Mouse (Mus musculus) CH12.LX (cell line): Measurements from ENCODE around the gene Cd96. TPM values are rescaled to one million over a fixed set of nuclear protein-coding genes. Genes with fewer than 3 reads are reported as not detected.
"Not testable (repeated sequence)": the region's sequence is repeated elsewhere in the genome, so short reads cannot be mapped to it uniquely, and the experiment has no call there.

Experiments
- DNase-seq: peaks from one replicate; pipeline ENCODE4 v3.0.0-alpha.2; 2013; ENCODE audit errors: extremely low read depth
- H3K27ac ChIP-seq: 2 replicates; pipeline ENCODE4 v1.5.1; 2012; ENCODE audit warnings: low read depth, mild to moderate bottlenecking, control low read depth, moderate library complexity; ENCODE audit not compliant: insufficient read depth
- H3K27me3 ChIP-seq: replicated peaks from 2 replicates; pipeline ENCODE3; 2012; ENCODE audit warnings: inconsistent platforms
- H3K36me3 ChIP-seq, 2 experiments: replicated peaks in 1 of 2; 2 replicates each; pipeline versions ENCODE3 to v1.6.1; 2012; ENCODE audit warnings: inconsistent platforms in 1 of 2, low read length in 1 of 2, mild to moderate bottlenecking in 1 of 2, mixed read lengths in 1 of 2, moderate library complexity in 1 of 2; ENCODE audit not compliant: control insufficient read depth in 1 of 2, insufficient read depth in 1 of 2
- H3K4me1 ChIP-seq, 2 experiments: 2 replicates each; pipeline ENCODE4 v1.6.1; 2012; ENCODE audit warnings: inconsistent platforms in 1 of 2, moderate library complexity in 1 of 2; ENCODE audit not compliant: insufficient read depth in 2 of 2, control insufficient read depth in 1 of 2
- H3K4me2 ChIP-seq: 2 replicates; pipeline ENCODE4 v1.6.1; 2012; ENCODE audit warnings: low read depth, mild to moderate bottlenecking, control low read depth; ENCODE audit not compliant: poor library complexity, insufficient read depth, severe bottlenecking
- H3K4me3 ChIP-seq, 3 experiments: fragments of 150-350 bp in 1 of 3; sonication (generic) in 1 of 3; replicated peaks in 1 of 3; 2 replicates each; pipeline versions ENCODE3 to v1.5.1; 2011 to 2012; ENCODE audit warnings: low read depth in 2 of 3, low read length in 2 of 3, mild to moderate bottlenecking in 2 of 3, moderate library complexity in 2 of 3, control low read depth in 1 of 3, improper control_type of control experiment in 1 of 3, inconsistent platforms in 1 of 3, mixed read lengths in 1 of 3; ENCODE audit not compliant: poor library complexity in 1 of 3
- H3K79me2 ChIP-seq: replicated peaks from 2 replicates; pipeline ENCODE4 v1.6.1; 2012; ENCODE audit warnings: mild to moderate bottlenecking, moderate library complexity; ENCODE audit not compliant: control insufficient read depth, poor library complexity, insufficient read depth, severe bottlenecking; ENCODE audit errors: extremely low read depth
- H3K9ac ChIP-seq: 2 replicates; pipeline ENCODE4 v1.6.1; 2012; ENCODE audit warnings: low read depth, mild to moderate bottlenecking, control low read depth, moderate library complexity; ENCODE audit not compliant: insufficient read depth
- H3K9me3 ChIP-seq: replicated peaks from 2 replicates; pipeline ENCODE3; 2012; ENCODE audit warnings: low read length, inconsistent platforms, mixed read lengths
- CHD2 ChIP-seq: IDR thresholded peaks from 2 replicates; pipeline ENCODE4 v1.6.1; 2011; ENCODE audit warnings: low read length, improper control_type of control experiment
- CTCF ChIP-seq, 2 experiments: IDR thresholded peaks in 1 of 2; conservative IDR thresholded peaks in 1 of 2; 2 replicates each; pipeline ENCODE4 v1.5.1; 2011 to 2012; ENCODE audit warnings: low read depth in 2 of 2, low read length in 2 of 2, improper control_type of control experiment in 1 of 2, inconsistent platforms in 1 of 2, mild to moderate bottlenecking in 1 of 2, moderate library complexity in 1 of 2
- E2F4 ChIP-seq: IDR thresholded peaks from 2 replicates; pipeline ENCODE4 v1.6.1; 2011; ENCODE audit warnings: low read depth, low read length, improper control_type of control experiment; ENCODE audit not compliant: insufficient replicate concordance
- ELF1 ChIP-seq: IDR thresholded peaks from 2 replicates; pipeline ENCODE4 v1.6.1; 2014; ENCODE audit warnings: low read depth, mild to moderate bottlenecking, inconsistent platforms, low read length, improper control_type of control experiment
- EP300 ChIP-seq: IDR thresholded peaks from 2 replicates; pipeline ENCODE4 v1.6.1; 2011; ENCODE audit warnings: low read length, improper control_type of control experiment
- GABPA ChIP-seq: IDR thresholded peaks from 2 replicates; pipeline ENCODE4 v1.6.1; 2012; ENCODE audit warnings: low read depth, low read length, improper control_type of control experiment, inconsistent platforms; ENCODE audit not compliant: insufficient replicate concordance
- JUN ChIP-seq: IDR thresholded peaks from 2 replicates; pipeline ENCODE4 v1.6.1; 2011; ENCODE audit warnings: low read depth, mild to moderate bottlenecking, low read length, improper control_type of control experiment, moderate library complexity; ENCODE audit not compliant: insufficient read depth
- MAFK ChIP-seq: IDR thresholded peaks from 2 replicates; pipeline ENCODE4 v1.6.1; 2011; ENCODE audit warnings: low read length, improper control_type of control experiment; ENCODE audit not compliant: insufficient replicate concordance
- MEF2A ChIP-seq: IDR thresholded peaks from 2 replicates; pipeline ENCODE4 v1.6.1; 2014; ENCODE audit warnings: low read depth, mild to moderate bottlenecking, inconsistent platforms, low read length, improper control_type of control experiment, borderline replicate concordance
- NELFE ChIP-seq: IDR thresholded peaks from 2 replicates; pipeline ENCODE4 v1.6.1; 2011; ENCODE audit warnings: low read depth, low read length, improper control_type of control experiment
- NRF1 ChIP-seq: IDR thresholded peaks from 2 replicates; pipeline ENCODE4 v1.6.1; 2014; ENCODE audit warnings: low read depth, mild to moderate bottlenecking, inconsistent platforms, low read length, improper control_type of control experiment, moderate library complexity
- POLR2A ChIP-seq: IDR thresholded peaks from 2 replicates; pipeline ENCODE4 v1.6.1; 2011; ENCODE audit warnings: low read depth, mild to moderate bottlenecking, improper control_type of control experiment, low read length
- POLR2AphosphoS2 ChIP-seq: IDR thresholded peaks from 2 replicates; pipeline ENCODE4 v1.6.1; 2011; ENCODE audit warnings: low read depth, low read length, improper control_type of control experiment
- RCOR1 ChIP-seq: conservative IDR thresholded peaks from 2 replicates; pipeline ENCODE4 v1.6.1; 2012; ENCODE audit warnings: low read depth, mild to moderate bottlenecking, inconsistent platforms, low read length, improper control_type of control experiment
- SIN3A ChIP-seq: IDR thresholded peaks from 2 replicates; pipeline ENCODE4 v1.6.1; 2012; ENCODE audit warnings: low read length, improper control_type of control experiment, inconsistent platforms
- UBTF ChIP-seq: IDR thresholded peaks from 2 replicates; pipeline ENCODE4 v1.6.1; 2012; ENCODE audit warnings: low read depth, mild to moderate bottlenecking, inconsistent platforms, low read length, improper control_type of control experiment, moderate library complexity
- USF2 ChIP-seq: conservative IDR thresholded peaks from 2 replicates; pipeline ENCODE4 v1.6.1; 2011; ENCODE audit warnings: low read depth, low read length, improper control_type of control experiment
- ZC3H11A ChIP-seq: IDR thresholded peaks from 2 replicates; pipeline ENCODE4 v1.6.1; 2012; ENCODE audit warnings: low read depth, mild to moderate bottlenecking, inconsistent platforms, low read length, improper control_type of control experiment
- ZKSCAN1 ChIP-seq: IDR thresholded peaks from 2 replicates; pipeline ENCODE4 v1.6.1; 2012; ENCODE audit warnings: low read depth, inconsistent platforms, low read length, improper control_type of control experiment, borderline replicate concordance
- ZNF384 ChIP-seq: IDR thresholded peaks from 2 replicates; pipeline ENCODE4 v1.6.1; 2012; ENCODE audit warnings: low read depth, low read length, improper control_type of control experiment, inconsistent platforms
- dilution Hi-C: fragments of 300-500 bp; cut with MboI; formaldehyde crosslinking; loops from 2 replicates; pipeline ENCODE4 v1.14.3; 2020; ENCODE audit warnings: low sequenced_read_pairs; ENCODE audit not compliant: extremely low pct_unique_long_range_greater_than_20kb, extremely low pct_ligation_motif_present
- in situ Hi-C: fragments of 300-500 bp; cut with MboI; formaldehyde crosslinking; loops from 3 replicates; pipeline ENCODE4 v1.14.3; 2019; ENCODE audit warnings: low sequenced_read_pairs, low pct_ligation_motif_present, low pct_unique_long_range_greater_than_20kb, mixed read lengths
- polyA plus RNA-seq: library from polyadenylated mRNA; unstranded; fragments of >175 nt; gene quantifications from 2 replicates; pipeline ENCODE4 v1.2.1, GENCODE M21; 2012; ENCODE audit warnings: low read depth; ENCODE audit not compliant: insufficient read length
- total RNA-seq, 2 experiments: library from RNA; depleted of rRNA; stranded (reverse); fragments of 300-350 nt in 1 of 2; fragments of >200 nt in 1 of 2; gene quantifications; 2 replicates each; pipeline ENCODE4 v1.2.3; 2012 to 2014

The Cd96 gene
- total and polyA plus RNA-seq, 3 experiments: 4.4 to 9.7 (median 5.9) TPM

- Histone ChIP-seq H3K36me3 (no peaks in the 10 kb centered on the region), H3K9me3 (peaks cover 29% of the 10 kb centered on the region), H3K27ac (no peak overlapping the region), H3K4me1 (no peaks in the 10 kb centered on the region), H3K9ac (no peak overlapping the region), H3K4me3 (no peak overlapping the region), H3K4me2 (no peak overlapping the region), H3K27me3 (no peaks in the 10 kb centered on the region), H3K79me2 (no peaks in the 10 kb centered on the region)
- in situ Hi-C loops: no loop called here
- dilution Hi-C loops: no loop called here
- TF ChIP-seq NELFE (no peak), RCOR1 (no peak), CHD2 (no peak), MEF2A (no peak), ELF1 (no peak), ZC3H11A (no peak), E2F4 (no peak), CTCF (conservative IDR thresholded peaks at IDR 0.05 in 1 of 2, IDR thresholded peaks at IDR 0.05 in 1 of 2; ENCODE audit: low read depth in 2 of 2, low read length in 2 of 2) (no peak), MAFK (no peak), NRF1 (no peak), JUN (no peak), POLR2AphosphoS2 (no peak), GABPA (no peak), UBTF (no peak), ZKSCAN1 (no peak), EP300 (no peak), USF2 (no peak), POLR2A (no peak), SIN3A (no peak), ZNF384 (no peak)
- TF ChIP-seq, all 38 proteins: peak for 0
- no peak for DNase-seq
Measured at GRCm38 (mm10) chr16:46165305-46165704, 45.3 kb upstream of the Cd96 start.

- dilution Hi-C loops, H3K27me3 ChIP-seq, H3K36me3 ChIP-seq, H3K4me1 ChIP-seq, H3K27ac ChIP-seq, H3K4me2 ChIP-seq, in situ Hi-C loops, H3K4me3 ChIP-seq, DNase-seq, H3K9ac ChIP-seq, H3K79me2 ChIP-seq: not testable (repeated sequence)
- H3K9me3 ChIP-seq: peaks cover 30% of the 10 kb centered on the region
Measured at GRCm38 (mm10) chr16:46154832-46155231, 34.8 kb upstream of the Cd96 start, which contains the start of gene Gm4737. Gene Gm4737, minus strand, starts transcription at chr16:46155077.
